Mouse (Mus musculus) heart, postnatal 10 days (tissue): ENCODE measurements around the gene Slamf7. TPM values are rescaled to one million over a fixed set of nuclear protein-coding genes. Genes with fewer than 3 reads are reported as not detected.

Experiments used
- DNase-seq, 2 experiments: peaks; one replicate each; pipeline ENCODE4 v3.0.0; 2021
- intact Hi-C: fragments of 180-260 bp; cut with DNase I; formaldehyde crosslinking; loops from one replicate; pipeline ENCODE4 v1.15.1; 2025
- total RNA-seq, 2 experiments: library from RNA; stranded (reverse); gene quantifications; 2 replicates each; pipeline ENCODE4 v1.2.3; 2021

The Slamf7 gene
- total RNA-seq, 2 experiments from 2014 or later, result 0.29 TPM; not detected in 1

GRCm38 (mm10) chr1:171638686-171639085 is 14.1 kb downstream of the Slamf7 start:
- DNase-seq, result no peak
- intact Hi-C loops, result no loop called here

DNA sequence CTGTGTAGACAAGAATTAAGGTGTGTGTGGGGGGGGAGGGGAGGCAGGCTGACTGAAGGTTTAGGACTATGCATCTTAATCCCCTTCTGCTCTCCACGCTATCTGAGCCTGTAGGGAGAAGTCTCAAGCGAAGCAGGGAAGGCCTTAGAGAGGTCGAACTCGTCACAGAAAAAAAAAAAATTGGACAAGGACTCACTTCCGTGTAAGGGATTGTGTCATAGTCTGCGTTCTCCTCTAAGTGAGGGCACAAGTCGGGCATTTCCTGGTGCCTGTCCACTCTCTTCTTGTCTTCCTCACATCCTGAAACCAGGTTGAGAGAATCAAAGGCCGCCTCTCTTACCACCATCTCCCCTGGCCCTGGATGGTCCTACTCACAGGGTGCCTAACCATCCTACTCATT is 15.7 kb downstream of the Slamf7 start:
- intact Hi-C loops, result no loop called here
- no peak for DNase-seq

- intact Hi-C loops, result no loop called here
- no peak for DNase-seq
Measured at GRCm38 (mm10) chr1:171635696-171636095, 17.1 kb downstream of the Slamf7 start.

DNA sequence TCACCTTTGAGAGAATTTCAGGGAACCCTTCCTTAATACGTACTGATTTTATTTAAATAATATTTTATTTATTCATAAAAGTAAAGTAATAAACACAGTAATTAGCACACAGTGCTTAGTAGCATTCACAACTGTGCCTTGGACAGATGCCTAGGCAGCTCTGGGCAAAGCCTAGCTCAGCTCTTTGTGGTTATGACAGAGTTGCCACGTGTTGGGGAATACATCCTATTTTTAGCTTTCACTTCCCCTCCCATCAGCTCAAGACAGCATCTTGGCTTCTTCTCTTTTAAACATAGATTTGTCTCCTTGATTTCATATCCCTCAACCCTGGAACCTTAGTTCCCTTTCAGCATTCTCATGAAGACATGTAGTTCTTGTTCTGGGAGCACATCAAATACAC is 21.4 kb downstream of the Slamf7 start:
- DNase-seq, result peak; percentile 47 to 51
- intact Hi-C loops, result no loop called here

GRCm38 (mm10) chr1:171630912-171631311 is 21.9 kb downstream of the Slamf7 start:
- intact Hi-C loops, result no loop called here
- no peak for DNase-seq

GRCm38 (mm10) chr1:171630041-171630440 is 22.8 kb downstream of the Slamf7 start:
- intact Hi-C loops, result no loop called here
- DNase-seq, result no peak

DNA sequence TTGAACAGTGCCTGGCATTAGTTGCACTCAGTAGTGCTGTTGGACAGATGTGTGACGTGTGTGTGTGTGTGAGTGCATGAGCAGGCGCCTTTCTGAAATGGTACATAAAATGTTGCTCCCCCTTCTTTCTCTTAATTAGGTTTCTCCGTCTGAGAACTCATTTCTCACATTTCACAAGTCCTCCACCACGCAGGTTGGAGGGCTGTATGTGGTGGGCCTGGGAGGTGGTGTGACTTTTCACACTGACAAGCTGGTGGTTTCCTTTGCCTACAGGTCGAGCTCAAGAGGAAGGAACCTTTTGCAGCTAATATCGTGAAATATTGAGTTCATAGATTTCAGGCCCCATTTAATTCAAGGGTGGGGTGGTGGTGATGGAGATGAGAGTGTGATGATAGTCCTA is 23.7 kb downstream of the Slamf7 start:
- DNase-seq, result no peak
- intact Hi-C loops, result no loop called here

GRCm38 (mm10) chr1:171627801-171628200 is 25.0 kb downstream of the Slamf7 start:
- intact Hi-C loops, result no loop called here
- DNase-seq, result no peak

DNA sequence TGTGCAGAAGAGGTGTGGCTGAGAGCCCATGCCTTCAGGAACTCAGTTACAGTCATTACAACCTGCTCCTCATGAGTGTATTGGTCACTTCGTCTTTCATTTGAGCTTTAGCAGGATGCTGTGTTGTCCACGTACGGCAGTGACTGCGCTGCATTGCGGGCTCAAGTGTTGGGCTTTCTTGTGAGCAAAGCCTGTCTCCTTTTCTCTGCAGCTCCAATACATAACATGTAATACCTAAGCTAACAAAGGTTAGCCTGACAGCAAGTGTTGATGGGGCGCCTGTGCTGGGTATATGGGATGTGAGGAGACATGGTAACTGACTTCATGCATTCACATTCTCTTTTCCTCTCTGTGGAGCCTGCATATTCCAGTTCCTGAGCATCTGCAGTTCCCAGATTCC is 32.7 kb downstream of the Slamf7 start:
- intact Hi-C loops, result no loop called here
- DNase-seq, result no peak

DNA sequence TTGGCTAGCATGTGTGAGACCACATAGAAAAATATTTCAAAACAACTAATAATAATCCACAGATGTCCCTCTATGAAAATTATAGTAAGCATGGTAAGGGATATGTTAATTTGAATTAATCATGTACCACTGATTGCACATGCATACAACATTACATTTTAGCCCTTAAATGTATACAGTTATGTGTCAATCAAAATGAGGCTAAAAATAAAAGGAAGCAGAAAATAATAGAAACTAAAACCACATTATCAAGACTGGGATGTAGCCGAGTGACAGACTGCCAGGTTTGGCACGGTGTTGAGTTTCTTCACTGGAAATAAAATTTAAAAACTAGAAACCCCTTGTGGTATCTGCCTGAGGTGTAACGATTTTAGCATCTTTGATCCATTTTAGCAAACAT is 33.2 kb downstream of the Slamf7 start:
- intact Hi-C loops, result no loop called here
- DNase-seq, result no peak

GRCm38 (mm10) chr1:171619001-171619400 is 33.8 kb downstream of the Slamf7 start:
- DNase-seq, result peak; percentile 16 to 18
- intact Hi-C loops, result no loop called here

- intact Hi-C loops, result no loop called here
- no peak for DNase-seq
Measured at GRCm38 (mm10) chr1:171616881-171617515, 35.8 kb downstream of the Slamf7 start.

DNA sequence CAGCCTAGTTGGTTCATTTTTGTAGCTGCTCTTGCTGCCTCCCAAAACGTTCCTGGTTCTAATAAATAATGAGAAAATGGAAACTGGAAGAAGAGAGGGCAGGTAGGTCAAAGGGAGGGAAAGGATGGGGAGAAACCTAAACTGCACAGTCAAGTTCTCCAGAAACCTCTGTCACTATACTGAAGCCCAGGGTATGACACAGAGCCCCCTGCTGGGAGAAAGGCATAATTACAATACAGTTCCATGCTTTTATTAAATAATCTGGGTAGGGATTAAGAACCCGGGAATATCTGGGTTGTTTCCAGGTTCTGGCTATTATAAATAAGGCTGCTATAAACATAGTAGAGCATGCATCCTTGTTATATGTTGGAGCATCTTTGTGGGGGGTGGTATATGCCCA is 38.9 kb downstream of the Slamf7 start:
- intact Hi-C loops, result no loop called here

GRCm38 (mm10) chr1:171610781-171611180 is 42.1 kb downstream of the Slamf7 start:
- peak in 1 of 2 experiments; percentile 12 for DNase-seq
- intact Hi-C loops, result no loop called here

More for the DNA sequence above, 38.9 kb downstream of the Slamf7 start:
- DNase-seq, result peak in 1 of 2 experiments; percentile 8

DNA sequence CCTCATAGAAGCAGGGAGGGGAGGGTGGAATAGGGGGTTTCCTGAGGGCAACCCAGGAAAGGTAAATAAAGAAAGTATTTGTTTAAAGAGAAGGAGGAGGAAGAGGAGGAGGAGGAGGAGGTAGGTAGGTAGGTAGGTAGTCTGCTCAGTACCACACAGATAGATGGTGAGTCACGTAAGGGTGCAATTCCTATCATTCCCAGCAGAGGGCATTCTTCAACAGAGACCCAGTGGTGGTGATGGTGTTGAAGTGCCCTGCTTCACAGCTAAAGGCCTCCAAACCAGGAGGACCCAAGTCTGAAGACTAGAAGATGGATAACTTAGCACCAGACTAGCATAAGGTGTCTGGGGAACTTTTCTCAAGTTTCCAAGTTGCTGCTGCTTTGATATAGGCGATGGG is 42.8 kb downstream of the Slamf7 start:
- intact Hi-C loops, result no loop called here
- peak in 1 of 2 experiments; percentile 17 for DNase-seq

GRCm38 (mm10) chr1:171607176-171607575 is 45.7 kb downstream of the Slamf7 start, which contains the start of gene Ly9:
Gene Ly9 (minus strand): TSS chr1:171607410.
- intact Hi-C loops, result no loop called here

GRCm38 (mm10) chr1:171606656-171607055 is 46.2 kb downstream of the Slamf7 start:
- no peak for DNase-seq

More at GRCm38 (mm10) chr1:171607176-171607575, 45.7 kb downstream of the Slamf7 start, which contains the start of gene Ly9:
- DNase-seq, result no peak

GRCm38 (mm10) chr1:171604686-171605085 is 48.1 kb downstream of the Slamf7 start:
- DNase-seq, result no peak
- intact Hi-C loops, result no loop called here

More at GRCm38 (mm10) chr1:171606656-171607055, 46.2 kb downstream of the Slamf7 start:
- intact Hi-C loops, result no loop called here

DNA sequence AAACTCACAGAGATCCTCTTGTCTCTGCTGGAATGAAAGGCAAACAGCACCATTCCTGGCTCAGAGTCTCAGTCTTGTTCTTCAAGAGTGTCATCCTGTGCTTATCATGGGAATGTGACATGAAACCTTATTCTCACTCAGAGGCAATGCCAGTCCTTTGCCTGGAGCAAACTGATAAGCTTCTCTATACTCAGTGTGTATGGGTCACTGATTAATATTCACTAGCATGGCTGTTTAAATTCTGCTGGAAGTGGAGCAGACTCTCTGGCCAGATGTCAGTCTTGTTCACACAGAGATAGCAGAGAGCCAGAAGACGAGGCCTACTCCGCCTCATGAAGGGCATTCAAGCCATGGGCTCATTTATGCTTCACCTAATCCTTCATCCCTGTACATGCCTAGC is 68.3 kb downstream of the Slamf7 start:
- intact Hi-C loops, result no loop called here
- no peak for DNase-seq
